Mouse (Mus musculus) lung, postnatal 0 days (tissue): Measurements from ENCODE around the gene Pacrg.

ENCODE experiments used
- CTCF ChIP-seq: IDR thresholded peaks from 2 replicates; pipeline ENCODE4 v1.5.1; 2016; ENCODE audit warnings: antibody characterized with exemption, mild to moderate bottlenecking
- EP300 ChIP-seq: IDR thresholded peaks from 2 replicates; pipeline ENCODE4 v1.6.1; 2016; ENCODE audit warnings: antibody characterized with exemption, mild to moderate bottlenecking, control low read depth

GRCm38 (mm10) chr17:10431849-10432524 is 408.1 kb downstream of the Pacrg start:
- TF ChIP-seq CTCF (no peak), EP300 (no peak)
